Mouse (Mus musculus): Measurements from ENCODE around the gene Mgat3.

Mgat3 gene

DNA sequence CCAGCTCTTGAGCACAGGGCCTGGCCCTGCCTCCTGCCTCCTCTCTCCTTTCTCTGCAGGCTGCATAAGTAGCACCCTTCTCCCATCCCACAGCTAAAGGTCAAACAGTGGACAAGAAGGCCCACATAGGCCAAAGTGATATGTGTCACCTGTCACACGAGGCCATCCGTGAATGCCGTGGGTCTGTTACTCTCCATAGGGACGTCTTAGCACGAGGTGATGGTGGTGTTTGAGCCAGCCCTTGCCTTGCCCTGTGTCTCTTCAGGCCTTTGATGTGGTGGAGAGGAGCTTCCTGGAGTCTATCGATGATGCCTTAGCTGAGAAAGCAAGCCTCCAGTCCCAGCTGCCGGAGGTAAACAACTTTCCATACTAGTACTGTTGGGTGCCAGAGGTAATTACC, 24.0 kb upstream of the Mgat3 start:
- no peak for DNase-seq (ENCODE audit: low spot score)

DNA sequence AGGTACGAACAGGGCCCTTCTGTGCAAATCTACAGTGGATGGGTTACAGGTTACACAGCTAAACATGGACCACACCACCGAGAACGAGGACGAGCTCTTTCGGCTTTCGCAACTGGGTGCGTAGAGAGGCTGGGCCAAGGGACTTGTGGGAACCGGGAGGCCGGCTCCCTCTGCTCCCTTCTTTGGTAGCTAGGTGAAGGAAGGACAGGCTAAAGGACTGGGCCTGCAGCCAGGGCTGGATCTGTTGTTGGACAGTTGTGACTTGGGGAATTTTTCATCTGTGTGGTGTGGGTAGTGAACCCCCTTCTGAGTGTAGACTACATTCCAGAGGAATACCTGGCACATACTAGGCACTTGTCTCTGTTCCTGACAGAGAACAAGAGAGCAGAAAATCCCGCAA, 20.9 kb upstream of the Mgat3 start:
- no peak for DNase-seq (ENCODE audit: low spot score)

DNA sequence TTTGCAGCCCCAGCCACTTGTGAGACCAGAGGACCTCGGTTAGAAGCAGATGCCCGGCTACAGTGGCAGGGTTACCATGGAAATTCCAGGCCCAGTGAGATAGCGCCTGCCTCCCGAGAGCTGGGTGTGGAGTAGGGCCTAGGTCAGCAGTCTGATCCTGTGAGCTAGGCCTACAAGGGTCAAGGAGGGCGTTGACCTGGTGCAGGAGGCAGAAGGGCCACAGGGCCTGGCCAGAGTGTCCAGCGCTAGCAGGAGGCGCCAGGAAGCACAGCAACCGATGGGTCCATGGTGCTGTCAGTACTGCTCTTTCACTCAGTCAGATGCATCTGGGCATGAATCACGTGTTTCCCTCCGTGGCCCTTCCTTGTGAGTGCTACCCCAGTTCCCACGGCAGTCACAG, 19.8 kb upstream of the Mgat3 start:
- no peak for DNase-seq (ENCODE audit: low spot score)

DNA sequence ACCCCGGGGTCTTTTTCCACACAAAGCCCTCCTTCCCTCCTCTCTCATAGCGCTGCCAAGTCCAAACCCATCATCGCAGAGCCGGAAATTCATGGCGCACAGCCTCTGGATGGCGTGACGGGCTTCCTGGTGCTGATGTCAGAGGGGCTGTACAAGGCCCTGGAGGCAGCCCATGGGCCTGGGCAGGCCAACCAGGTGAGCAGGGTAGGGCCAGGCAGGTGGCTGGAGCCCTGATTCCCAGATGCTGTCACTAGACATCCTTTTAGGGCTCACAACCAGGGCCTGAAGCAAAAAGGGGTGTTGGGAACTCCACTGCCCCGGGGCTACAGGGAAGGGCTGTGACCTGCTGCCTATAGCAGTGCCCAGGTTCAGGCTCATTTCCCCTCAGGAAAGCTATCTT, 17.8 kb upstream of the Mgat3 start:
- no peak for DNase-seq (ENCODE audit: low spot score)

DNA sequence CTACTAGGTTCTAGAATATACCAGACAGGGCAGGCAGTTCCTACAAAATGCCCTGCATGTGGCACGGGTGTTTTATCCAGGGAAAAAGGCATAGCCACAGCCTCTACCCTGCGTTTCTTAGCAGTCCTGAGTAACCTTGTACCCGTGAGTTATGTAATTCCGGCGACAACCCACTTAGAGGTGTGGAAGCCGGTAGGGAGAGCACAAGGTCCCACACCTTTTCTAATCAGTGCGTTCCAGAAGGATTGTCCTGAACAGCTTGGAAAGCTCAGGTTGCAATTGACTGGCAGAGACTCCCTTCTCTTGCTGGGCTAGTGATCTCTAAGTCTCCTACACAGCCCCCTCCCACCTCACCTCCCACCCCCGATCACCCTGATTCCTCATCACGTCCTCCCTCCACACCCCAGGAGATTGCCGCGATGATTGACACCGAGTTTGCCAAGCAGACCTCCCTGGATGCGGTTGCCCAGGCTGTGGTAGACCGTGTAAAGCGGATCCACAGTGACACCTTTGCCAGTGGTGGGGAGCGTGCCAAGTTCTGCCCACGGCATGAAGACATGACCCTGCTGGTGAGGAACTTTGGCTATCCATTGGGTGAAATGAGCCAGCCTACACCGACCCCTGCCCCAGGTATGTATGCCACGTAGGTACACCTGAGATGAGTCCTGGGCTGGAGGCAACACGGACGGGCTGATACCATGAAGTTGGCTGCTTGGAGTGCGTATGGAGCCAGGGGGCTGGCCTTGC, 16.2 kb upstream of the Mgat3 start:
- no peak for DNase-seq (ENCODE audit: low spot score)

DNA sequence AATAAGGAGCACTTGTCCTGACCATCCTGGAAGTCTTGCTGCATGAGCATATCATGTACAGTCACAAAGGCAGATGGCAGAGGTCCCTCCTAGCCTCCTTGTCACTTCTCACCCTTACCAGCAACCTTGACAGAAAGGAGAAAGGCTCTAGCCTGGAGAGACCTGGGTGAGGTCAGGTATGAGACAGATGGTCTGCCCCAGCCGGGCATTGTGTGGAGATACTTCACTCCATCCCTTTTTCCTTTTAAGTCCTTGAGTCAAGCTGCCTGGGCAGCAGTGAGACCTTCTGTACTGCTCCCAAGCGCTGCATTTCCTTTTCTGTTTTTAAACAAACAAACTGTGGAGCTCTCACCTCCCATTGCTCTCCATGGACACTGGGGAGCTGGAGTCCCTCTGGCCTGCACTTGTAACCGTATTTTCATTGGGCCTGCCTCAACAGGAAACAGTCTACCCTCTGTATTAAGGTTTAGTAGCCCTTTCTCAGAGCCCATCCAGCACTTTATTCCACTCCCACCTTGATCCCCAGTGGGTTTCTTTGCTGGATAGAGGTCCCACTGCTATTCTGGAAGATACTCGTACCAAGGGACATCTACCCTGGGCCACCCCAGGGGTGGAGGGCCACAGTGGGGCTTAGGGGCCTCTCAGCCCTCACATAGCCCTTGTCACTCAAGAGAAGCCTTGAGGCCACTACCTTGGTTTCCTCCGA, 15.4 kb upstream of the Mgat3 start:
- DNase-seq (ENCODE audit: low spot score): no peak

DNA sequence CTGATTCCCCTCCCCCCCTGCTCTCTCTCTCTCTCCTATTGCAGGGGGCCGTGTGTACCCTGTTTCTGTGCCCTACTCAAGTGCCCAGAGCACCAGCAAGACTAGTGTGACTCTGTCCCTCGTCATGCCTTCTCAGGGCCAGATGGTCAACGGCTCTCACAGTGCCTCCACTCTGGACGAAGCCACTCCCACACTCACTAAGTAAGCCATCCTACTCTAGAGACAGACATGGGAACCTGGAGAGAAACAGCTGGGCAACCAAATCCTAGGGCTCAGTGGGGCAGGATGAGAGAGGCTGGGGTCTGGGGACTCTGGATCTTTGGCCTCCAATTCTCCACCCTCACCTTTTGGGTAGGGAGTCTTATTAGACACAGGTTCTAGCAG, 14.8 kb upstream of the Mgat3 start:
- DNase-seq (ENCODE audit: low spot score): peak; percentile 22

DNA sequence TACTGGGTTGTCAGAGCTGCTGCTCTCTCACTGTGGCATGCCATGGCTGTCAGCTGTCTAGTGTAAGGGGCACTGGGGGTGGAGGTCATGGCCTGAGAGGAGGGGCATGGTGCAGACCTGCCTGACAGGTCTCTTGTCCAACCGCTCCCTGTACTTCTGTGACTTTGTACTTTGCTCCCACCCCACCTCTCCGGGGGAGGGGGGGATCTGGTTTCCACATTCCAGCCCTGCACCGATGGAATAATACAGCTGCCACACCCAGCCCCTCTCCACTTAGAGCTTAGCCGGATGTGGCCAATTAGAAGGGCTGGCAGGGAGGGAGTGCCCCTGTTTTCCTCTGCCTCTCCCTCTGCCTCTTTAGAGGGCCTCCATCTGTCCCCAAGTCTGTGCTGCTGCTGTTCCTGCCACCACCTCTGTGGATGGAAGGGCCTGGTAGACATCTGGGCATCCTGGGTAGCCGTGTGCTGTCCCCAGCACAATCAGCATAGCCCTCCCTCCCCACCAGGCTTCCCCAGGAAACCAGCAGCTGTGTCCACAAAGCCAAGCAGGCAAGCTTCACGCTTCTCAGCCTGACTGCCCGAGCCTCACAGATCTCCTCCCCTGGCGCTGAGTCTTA, 14.1 kb upstream of the Mgat3 start:
- DNase-seq (ENCODE audit: low spot score): peak; percentile 26

DNA sequence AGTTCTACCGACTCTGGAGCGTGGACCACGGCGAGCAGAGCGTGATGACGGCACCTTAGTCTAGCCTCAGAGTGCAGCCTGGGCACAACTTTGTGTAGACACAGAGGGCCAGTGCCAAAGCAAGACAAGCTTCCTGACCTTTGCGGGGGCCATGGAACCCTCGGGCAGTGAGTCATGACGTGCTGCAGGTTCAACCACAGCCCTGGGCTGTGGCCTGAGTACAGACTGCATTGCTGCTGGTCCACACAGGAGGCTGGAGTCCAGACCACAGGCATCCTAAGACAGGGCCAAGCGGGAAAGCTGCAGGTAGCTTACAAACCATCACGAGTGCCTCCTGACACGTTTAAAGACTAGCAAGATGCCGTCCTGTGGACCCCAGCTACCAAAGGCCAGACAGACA, 13.3 kb upstream of the Mgat3 start:
- no peak for DNase-seq (ENCODE audit: low spot score)

DNA sequence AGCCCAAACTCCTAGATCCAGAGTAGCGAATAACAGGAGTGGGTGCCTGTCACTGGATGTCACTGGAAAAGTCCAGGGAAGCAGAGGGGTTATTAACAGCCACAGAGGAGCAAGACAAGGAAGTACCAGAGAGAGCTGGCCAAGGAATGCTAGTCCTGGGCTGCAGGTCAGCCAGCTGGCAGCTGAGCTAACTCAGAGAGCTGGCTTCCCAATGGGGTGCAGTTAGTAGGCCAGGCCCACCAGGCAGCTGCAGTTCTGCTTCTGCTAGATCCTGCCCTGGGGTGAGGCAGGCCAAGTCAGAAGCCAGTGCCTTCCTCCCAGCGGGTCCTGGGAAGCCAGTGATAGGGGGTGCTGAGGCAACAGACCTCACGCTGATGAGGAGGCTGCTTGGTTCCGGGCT, 12.8 kb upstream of the Mgat3 start:
- DNase-seq (ENCODE audit: low spot score): no peak

DNA sequence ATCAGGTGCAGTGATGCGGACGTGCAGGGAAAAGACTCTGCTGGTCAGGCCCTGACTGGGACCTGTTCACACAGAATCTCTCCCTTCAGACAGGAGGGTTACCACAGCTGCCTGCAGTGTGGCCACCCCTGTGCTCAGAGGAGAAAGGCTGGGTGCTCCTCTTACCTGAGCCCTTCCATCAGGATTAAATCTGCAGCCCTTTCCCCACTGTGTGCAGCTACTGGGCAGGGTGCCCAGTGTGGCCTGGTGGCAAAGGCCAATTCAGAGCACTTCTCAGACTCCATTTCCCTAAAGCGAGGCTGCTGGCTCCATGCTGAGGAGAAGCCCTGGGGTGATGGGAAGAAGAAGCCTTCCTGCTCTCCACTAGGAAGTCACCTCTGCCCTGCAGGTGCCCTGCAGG, 12.3 kb upstream of the Mgat3 start:
- DNase-seq (ENCODE audit: low spot score): no peak

DNA sequence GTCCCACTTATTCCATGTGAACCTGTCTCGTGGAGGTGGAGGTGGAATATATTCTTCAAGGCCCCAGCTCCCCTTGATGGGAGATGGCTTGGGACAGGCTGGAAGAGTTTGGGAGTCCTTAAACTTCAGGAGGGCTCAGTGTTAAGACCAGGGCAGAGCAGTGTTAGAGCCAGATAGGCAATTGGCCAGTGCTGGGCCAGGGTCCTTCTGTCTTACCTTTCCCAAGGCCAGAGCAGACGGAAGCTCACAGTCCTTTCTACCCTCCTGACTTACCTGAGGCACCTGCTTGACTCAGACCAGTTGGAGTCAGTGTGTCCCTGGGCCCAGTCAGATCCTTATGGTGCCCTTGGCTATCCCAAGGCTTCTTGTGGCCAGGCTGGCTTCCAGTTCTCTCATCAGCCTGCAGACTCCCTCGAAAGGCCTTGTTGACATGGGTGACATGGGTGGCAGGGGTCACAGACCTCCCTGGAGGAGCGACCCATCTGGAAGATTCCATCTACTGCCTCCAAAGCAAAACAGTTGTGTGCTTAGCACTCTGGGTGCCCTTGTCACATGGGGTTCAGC, 11.0 kb upstream of the Mgat3 start:
- no peak for DNase-seq (ENCODE audit: low spot score)

DNA sequence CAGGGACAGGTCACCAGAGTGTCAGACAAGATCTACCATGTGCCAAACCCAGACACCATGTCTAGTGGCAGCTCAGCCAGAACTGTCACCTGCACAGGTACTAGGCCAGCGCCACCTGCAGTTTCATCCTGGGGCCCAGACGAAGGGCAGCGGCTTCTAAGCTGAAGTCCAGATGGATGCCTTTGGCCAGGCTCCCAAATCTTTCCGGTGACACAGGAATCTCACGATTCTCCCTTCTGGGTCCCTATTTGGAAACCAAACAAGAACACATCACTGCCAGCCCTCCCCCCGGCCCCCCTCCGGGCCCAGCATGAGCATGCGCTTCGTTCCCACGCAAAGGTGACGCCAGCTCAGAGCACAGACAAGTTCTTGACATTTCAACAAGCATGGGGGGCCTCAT, 10.2 kb upstream of the Mgat3 start:
- no peak for DNase-seq (ENCODE audit: low spot score)

DNA sequence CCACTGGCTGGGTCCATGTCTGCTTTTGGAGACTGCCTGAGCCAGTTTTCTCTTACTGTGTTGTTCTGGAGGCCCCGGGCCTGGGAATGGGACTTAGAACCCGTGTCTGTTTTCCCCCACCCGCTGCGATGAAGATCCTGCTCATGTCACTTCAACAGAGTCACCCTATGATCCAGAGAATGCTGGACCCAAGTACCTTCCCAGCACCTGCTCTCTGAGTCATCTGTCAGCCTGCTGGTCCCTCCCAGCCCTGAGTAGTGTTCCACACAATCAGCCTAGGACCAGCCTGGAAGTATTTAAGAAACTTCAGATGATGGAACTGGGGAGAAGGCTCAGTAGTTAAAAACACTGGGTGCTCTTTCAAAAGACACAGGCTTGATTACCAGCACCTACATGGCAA, 9.8 kb upstream of the Mgat3 start:
- no peak for DNase-seq (ENCODE audit: low spot score)

DNA sequence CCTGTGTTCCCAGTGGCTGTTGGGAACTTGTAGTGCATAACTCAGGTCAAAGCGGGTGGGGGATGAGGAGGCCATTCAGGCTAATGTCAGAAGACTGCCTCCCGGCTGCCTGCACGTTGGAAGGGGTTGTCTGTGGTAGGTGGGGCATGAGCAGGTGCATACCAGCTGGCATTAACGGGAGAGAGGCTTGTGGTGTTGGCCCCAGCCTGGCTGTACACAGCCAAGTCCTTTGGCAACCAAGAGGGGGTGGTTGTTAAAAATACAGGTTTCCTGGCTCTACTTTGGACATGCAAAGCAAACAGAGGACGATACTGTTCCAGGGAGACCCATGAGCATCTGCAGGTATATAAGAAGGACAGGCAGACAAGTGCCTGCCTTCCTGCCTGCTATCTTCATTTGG, 8.1 kb upstream of the Mgat3 start:
- no peak for DNase-seq (ENCODE audit: low spot score)

DNA sequence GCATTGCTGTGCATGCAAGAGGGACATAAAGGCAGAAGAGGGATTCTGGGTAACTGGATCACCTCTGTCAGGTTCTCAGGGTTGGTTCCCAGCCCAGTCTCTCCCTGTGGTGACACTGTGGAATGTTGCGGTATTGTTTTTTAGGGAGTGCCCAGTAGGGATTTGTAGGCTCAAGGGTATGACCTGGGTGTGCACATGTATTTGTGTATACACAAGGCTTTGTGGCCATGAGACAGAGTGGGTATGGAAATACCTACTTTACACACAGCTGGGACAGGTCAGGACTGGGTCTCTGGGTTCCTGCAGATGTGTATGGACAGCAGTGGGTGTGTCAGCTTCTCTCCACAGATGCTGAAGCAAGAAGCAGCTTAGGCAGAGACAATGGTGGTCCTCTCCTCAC, 4.0 kb upstream of the Mgat3 start:
- DNase-seq (ENCODE audit: low spot score): no peak

DNA sequence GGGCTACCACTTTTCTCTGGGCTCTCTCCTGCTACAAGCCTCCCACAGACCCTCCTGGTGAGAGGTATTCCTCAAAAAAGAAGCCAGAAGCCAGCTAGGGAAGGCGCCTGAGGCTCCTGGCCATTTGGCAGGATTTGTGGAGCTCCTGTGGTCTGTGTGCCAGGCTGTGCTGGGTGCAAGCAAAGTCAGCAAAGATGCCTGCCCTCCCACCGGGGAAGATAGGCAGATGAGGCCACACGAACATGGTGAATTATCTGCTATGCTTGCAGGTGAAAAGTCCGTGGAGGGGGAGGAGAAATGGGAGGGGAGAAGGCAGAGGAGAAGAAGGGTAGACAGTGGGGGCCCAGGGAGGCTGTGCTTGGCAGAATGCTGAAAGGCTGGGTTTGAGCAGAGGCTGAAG, 3.2 kb upstream of the Mgat3 start:
- no peak for DNase-seq (ENCODE audit: low spot score)

DNA sequence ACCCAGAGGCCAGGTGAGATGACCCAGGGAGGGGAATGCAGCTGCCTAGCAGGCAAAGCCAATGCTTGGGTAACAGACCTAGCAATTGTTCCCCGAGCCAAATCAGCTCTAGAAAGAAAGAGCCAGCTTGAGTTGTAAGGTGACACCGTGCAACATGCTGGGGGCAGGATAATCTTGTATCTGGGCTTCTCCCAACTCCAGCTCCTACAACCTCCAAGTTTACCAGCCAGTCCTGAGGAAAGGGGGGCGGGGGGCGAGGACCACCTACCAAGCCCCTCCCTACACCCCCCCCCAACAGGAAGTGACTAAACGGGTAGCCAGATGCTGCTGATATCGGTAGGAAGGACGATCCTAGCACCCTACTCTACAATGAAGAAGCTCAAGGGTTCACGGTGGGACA, 2.2 kb upstream of the Mgat3 start:
- peak; percentile 2 for DNase-seq (ENCODE audit: low spot score)

DNA sequence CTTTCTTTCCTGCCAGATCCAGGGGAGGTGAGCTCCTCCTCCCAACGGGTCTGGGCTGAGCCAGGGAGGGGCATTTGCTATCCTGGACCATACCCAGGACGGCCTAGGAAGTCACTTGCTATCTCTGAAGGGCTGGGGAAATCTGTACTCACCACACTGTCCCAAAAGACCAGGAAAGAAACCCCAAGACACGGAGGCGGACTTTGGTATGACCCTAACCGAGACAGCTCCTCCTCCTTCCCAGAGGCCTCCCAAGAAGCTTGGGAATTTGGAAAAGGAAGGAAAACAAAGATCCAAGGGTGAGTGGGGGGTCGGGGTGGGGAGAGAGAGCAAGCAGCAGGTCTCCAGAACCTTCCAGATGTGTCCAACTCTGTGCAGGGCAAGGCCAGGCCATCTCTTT, 1.7 kb upstream of the Mgat3 start:
- no peak for DNase-seq (ENCODE audit: low spot score)

DNA sequence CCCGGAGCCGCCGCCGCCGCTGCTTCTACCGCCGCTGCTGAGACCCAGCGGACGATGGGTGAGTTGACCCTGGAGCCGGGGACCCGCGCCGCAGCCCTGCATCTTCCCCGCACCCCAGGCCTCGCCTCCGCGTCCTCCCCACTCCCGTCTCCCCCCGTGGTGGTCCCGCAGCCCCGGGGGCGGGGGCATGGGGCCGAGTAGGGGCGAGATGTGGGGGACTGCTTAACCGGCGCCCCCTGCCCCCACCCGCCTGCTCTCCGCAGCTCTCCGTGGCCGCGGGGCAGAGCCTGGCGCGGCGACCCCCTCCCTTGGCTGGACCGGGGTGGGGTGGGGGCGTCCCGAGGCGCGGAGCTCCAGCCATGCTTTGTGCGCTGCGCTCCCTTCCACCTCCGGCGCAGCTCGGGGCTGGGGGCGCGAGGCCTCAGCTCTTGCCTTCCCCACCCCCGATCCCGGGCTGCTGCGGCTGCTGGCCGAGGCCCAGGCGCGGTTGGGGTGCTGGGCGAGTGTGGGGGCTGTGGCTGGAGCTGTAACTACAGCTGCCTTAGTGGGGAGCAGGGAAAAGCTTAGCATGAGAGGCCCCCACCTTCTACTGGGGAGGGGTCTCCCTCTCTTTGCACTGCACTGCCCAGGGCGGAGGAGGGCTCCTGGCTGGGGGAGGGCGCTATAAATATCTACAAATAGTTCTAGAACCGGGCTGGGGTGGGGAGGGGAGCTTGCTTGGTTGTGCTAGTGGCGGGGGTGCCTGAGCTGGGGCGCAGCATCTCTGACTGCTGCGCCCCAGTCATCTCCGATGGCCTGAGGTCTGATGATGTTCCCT, 468 bp downstream of the Mgat3 start:
- peak; percentile 53 for DNase-seq (ENCODE audit: low spot score)

DNA sequence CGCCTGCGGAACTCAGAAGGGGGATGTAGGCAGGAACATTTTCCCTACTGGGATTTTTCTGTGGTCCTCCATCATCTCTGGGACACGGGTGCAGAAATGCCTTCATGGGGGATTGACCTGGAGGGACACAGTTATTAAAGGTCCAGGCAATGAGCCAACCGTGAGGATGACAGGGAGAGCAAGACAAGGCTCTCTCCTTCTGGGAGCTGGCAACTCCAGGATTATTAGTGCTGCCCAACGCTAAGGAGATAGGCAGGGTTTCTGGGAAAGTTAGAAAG, 1.0 kb downstream of the Mgat3 start:
- no peak for DNase-seq (ENCODE audit: low spot score)

DNA sequence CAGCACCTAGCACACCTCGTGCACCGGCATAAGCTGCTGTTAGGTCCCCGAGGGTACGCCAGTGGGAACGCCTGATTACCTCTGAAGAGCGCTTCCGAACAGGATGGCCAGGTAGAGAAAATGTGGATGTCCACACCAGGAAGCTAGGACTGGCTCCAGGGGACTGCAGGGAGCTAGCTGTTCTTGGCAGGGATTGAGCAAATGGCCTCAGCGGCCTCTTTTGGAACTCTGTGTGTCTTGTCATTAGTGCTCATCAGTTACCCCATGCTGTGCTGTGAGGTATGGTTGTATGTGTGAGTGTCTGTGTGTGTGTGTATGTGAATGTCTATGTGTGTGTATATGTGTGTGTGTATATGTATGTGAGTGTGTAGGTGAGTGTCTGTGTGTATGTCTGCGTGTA, 1.8 kb downstream of the Mgat3 start:
- DNase-seq (ENCODE audit: low spot score): peak; percentile 12

DNA sequence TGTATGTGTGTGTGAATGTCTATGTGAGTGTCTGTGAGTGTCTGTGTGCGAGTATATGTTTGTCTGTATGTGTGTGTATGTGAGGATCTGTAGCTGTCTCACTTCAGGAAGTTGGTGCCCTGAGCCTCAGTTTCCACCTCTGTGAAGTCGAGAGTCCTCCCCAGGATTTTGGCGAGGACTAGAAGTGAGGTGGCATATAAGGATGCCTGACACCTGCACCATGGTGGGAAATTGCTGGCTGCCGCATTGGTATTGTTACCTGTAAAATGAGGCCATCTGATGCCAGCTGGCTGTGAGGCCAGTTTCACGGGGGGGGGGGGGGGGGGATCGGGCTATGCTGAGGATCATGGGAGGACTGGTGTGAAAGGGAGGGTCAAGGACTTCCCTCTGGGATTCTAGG, 2.2 kb downstream of the Mgat3 start:
- DNase-seq (ENCODE audit: low spot score): no peak
